Mouse (Mus musculus) megakaryocyte, embryonic 14.5 days (primary cell): ENCODE data around the gene Fmo9. TPM values are rescaled to one million over a fixed set of nuclear protein-coding genes. Genes with fewer than 3 reads are reported as not detected.
A peak's percentile ranks its signal among the peaks of the same experiment; 100 is the strongest.

Experiments used
- H3K27me3 ChIP-seq: replicated peaks from 2 replicates; pipeline ENCODE3; 2012; ENCODE audit warnings: inconsistent platforms
- H3K36me3 ChIP-seq: replicated peaks from 2 replicates; pipeline ENCODE3; 2012; ENCODE audit warnings: low read length, inconsistent platforms, mixed read lengths
- H3K4me1 ChIP-seq: 2 replicates; pipeline ENCODE4 v1.6.1; 2012; ENCODE audit warnings: inconsistent platforms
- H3K4me3 ChIP-seq: replicated peaks from 2 replicates; pipeline ENCODE3; 2012; ENCODE audit warnings: moderate library complexity, mild to moderate bottlenecking, inconsistent platforms
- H3K9me3 ChIP-seq: 2 replicates; pipeline ENCODE4 v1.6.1; 2012; ENCODE audit warnings: inconsistent platforms
- FLI1 ChIP-seq: IDR thresholded peaks from 2 replicates; pipeline ENCODE4 v1.6.1; 2012; ENCODE audit warnings: low read length, inconsistent platforms, mixed read lengths
- GATA1 ChIP-seq: IDR thresholded peaks from 3 replicates; pipeline ENCODE4 v1.6.1; 2012; ENCODE audit warnings: mixed read lengths, low read length, inconsistent platforms, borderline replicate concordance
- polyA plus RNA-seq: library from polyadenylated mRNA; stranded (reverse); fragments of >175 nt; gene quantifications from 2 replicates; pipeline ENCODE4 v1.2.3, GENCODE M21; 2012; ENCODE audit warnings: low replicate concordance; ENCODE audit not compliant: insufficient read depth

Gene Fmo9
- not detected in 2 replicates for polyA plus RNA-seq

DNA sequence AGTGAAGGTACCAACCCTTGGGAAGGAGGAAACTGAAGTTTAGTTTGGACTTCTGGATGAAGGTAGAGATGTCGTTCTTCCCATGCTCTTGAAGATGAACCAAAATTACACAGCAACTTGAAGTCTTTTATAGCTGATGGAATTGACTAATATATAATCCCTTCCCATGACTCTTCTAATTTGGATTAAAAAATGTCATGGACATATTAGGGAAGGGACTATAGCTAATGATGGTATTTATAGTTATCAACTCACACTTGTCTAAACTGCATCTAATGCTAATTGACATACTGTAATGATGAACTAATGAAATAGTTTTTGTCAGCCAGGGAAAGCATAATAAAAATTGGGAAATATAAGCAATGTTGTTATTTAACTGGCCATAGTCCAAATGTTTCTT lies at the start of gene Fmo9:
TSS of gene Fmo9 (minus strand) at position 101 of the 400 bp plus-strand sequence.
- TF ChIP-seq FLI1, result no peak
- Histone ChIP-seq H3K4me3 (no peak within 1 kb of the TSS), H3K9me3 (no peaks in the 10 kb centered on the region), H3K4me1 (no peaks in the 10 kb centered on the region), H3K36me3 (no peaks in the 10 kb centered on the region), H3K27me3 (no peaks in the 10 kb centered on the region)

DNA sequence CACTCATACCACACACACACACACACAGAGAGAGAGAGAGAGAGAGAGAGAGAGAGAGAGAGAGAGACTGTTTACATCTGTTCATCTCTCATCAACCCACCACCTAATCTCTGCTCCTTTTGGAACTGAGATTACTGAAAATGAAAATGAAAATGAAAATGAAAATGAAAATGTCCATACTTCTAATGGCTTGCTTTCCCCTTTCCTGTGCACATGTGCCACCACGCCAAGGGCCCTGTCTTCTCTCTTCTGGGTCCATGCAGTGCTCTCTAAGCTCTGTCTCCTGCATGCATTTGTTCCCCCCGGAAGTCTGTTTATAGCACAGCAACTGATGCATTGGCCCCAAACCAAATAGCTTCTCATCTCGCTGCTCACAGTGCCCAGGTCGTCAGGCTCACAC lies 49.2 kb upstream of the Fmo9 start:
- H3K4me3 ChIP-seq, result peak overlapping the region; percentile 62
- peaks cover 2% of the 10 kb centered on the region for H3K27me3 ChIP-seq
- no peaks in the 10 kb centered on the region for H3K9me3 ChIP-seq
- no peaks in the 10 kb centered on the region for H3K36me3 ChIP-seq
- peaks cover 9% of the 10 kb centered on the region for H3K4me1 ChIP-seq
- no peak for TF ChIP-seq GATA1
- no peak for TF ChIP-seq FLI1

DNA sequence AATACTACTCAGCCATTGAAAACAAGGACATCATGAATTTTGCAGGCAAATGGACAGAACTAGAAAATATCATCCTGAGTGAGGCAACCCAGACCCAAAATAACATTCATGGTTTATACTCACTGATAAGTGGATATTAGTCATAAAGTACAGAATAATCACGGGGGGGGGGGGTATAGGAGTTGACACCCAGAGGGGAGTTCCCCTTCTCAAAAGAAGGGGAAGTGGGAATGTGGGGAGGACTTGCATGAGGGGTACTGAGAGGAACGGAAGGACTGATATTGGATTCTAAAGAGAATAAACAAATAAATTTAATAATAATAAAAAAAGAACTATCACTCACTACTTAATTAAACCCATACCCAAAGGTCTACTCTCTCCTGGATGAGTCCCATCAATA lies 48.6 kb upstream of the Fmo9 start:
- Histone ChIP-seq H3K4me3 (no peak overlapping the region), H3K4me1 (peaks cover 9% of the 10 kb centered on the region), H3K9me3 (no peaks in the 10 kb centered on the region), H3K27me3 (peaks cover 2% of the 10 kb centered on the region), H3K36me3 (no peaks in the 10 kb centered on the region)
- no peak for TF ChIP-seq FLI1
- no peak for TF ChIP-seq GATA1

DNA sequence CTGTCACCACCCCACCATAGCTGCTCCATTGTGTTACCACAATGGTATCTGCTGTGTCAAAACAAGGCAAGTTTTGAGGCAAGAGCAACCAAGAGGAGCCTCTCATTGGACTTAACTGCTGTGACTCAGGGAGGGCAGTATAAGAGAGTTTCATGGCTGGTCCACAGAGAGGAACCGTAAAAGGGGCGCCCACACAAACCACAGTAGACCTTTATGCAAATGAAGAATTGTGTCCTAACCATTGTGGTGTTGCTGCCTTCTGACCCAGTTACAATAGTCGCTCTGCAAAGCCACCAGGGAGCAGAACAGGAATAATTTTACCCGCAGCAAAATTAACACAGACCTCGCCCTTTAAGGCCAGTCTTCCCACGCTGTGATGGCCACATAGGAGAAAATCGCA lies 29.2 kb upstream of the Fmo9 start:
- Histone ChIP-seq H3K27me3 (no peaks in the 10 kb centered on the region), H3K4me3 (no peak overlapping the region), H3K9me3 (no peaks in the 10 kb centered on the region), H3K36me3 (no peaks in the 10 kb centered on the region), H3K4me1 (no peaks in the 10 kb centered on the region)
- TF ChIP-seq GATA1 (no peak), FLI1 (no peak)

DNA sequence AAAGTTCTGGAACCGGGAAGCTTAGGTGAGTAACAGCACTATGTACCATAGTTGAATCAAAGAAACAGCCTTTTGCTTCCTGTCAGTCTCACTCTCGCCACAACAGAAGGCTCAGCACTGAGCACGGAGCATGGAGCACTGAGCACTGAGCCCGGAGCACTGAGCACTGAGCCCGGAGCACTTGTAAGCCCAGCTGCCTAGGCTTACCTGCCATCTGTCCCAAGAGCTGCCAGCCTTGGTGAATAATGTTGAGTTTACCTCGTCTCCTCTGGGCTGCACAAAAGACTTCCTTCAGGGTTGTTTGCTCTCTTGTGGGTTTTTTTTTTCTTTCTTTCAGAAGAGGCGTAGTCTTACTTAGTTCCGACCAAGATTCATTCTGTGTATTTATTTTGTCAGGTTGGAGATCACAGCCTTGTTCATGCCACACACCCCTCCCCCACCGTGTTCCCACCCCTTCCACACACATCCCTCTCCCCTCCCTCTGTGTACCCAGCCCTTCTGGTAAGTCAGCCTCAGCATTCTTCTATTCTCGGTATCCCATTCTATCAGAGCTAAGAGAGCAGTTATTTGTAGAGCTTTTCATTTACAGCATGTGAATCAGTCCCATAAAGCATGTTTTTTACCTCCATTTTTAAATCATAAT lies 20.7 kb upstream of the Fmo9 start:
- H3K4me3 ChIP-seq, result no peak overlapping the region
- no peak for TF ChIP-seq GATA1
- TF ChIP-seq FLI1, result no peak
- H3K9me3 ChIP-seq, result 0 out of 2 replicates have a peak, but pooled peaks cover 2% of the 10 kb centered on the region
- H3K36me3 ChIP-seq, result no peaks in the 10 kb centered on the region
- no peaks in the 10 kb centered on the region for H3K27me3 ChIP-seq
- H3K4me1 ChIP-seq, result no peaks in the 10 kb centered on the region

DNA sequence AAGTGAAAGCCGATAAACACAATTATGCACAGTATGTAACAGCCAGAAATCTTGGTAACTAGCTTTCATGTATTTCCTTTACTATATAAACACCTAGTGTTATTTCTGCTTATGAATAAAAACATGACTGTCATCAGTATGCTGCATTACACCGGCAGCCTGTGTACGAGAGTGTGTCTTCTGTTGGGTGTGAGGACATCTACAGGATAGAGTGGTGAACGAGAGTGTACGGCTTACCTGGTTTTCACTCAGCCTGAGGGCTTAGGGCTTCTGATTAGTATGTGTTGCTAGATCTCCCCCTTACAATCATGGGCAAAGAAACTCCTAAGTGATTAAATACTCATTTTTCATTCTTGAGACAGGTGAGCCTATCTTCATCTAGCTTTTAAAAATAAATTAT lies 12.4 kb downstream of the Fmo9 start:
- no peaks in the 10 kb centered on the region for H3K36me3 ChIP-seq
- H3K27me3 ChIP-seq, result no peaks in the 10 kb centered on the region
- TF ChIP-seq GATA1 (no peak), FLI1 (no peak)
- no peak overlapping the region for H3K4me3 ChIP-seq
- H3K9me3 ChIP-seq, result no peaks in the 10 kb centered on the region
- no peaks in the 10 kb centered on the region for H3K4me1 ChIP-seq

DNA sequence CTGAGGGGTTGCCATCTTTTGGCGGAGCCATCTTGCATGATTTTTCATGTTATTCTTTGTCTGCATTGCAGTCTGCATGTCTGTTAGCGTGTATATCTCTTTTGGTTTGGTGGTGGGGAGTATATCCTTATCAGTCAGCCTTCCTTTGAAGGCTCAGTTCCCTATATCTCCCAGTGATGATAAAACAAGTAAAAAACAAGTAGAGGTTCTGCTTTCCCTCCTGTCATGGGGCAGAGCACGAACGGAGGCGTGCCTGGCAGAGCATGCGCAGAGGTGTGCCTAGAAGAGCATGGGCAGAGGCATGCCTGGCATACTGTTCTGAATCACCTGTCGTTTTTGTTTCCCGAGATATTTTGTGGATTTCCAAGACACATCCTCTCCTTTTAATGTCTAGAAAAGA lies 20.8 kb downstream of the Fmo9 start:
- Histone ChIP-seq H3K36me3 (no peaks in the 10 kb centered on the region), H3K9me3 (0 out of 2 replicates have a peak, but pooled peaks cover 3% of the 10 kb centered on the region), H3K4me3 (no peak overlapping the region), H3K4me1 (no peaks in the 10 kb centered on the region), H3K27me3 (no peaks in the 10 kb centered on the region)
- TF ChIP-seq GATA1 (no peak), FLI1 (no peak)

DNA sequence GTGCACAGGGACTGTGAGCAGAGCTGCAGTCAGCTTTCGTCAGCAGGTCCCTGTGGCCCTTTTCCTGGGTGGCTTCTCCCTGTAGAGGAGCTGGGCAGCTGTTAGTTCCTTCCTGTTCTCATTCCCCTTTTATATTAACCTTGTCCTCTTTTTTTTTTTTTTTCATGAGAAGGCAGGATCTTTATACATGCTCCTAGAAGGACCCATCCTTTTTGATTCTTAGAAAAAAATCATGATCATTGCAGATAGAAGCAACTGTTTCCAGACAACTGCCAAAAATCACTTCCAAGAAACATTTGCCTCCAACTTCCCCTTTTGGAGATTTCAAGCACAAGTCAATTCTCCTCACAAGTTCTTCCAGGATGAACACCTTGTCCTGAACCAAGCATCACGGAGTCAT lies 34.1 kb downstream of the Fmo9 start, which contains the start of gene Gm4847:
TSS of gene Gm4847 (minus strand) at position 101 of the 400 bp plus-strand sequence.
- TF ChIP-seq GATA1 (no peak), FLI1 (no peak)

More for the DNA sequence above, 34.1 kb downstream of the Fmo9 start, which contains the start of gene Gm4847:
- H3K36me3 ChIP-seq, result no peaks in the 10 kb centered on the region
- no peaks in the 10 kb centered on the region for H3K27me3 ChIP-seq
- H3K4me1 ChIP-seq, result 0 out of 2 replicates have a peak, but pooled peaks cover 3% of the 10 kb centered on the region
- H3K4me3 ChIP-seq, result peak within 1 kb of the TSS; percentile 53
- no peaks in the 10 kb centered on the region; the same call in 1 of the 2 replicates for H3K9me3 ChIP-seq

Other genes with a start within 250 kb of the Fmo9 start
- not detected in 2 replicates for gene Gm4846, start 184.3 kb downstream of the Fmo9 start, polyA plus RNA-seq
- not detected in 2 replicates for gene Gm4847, start 34.2 kb downstream of the Fmo9 start, polyA plus RNA-seq